ENCODE assay signal across 20 mouse cellular contexts in the genomic region with DNA sequence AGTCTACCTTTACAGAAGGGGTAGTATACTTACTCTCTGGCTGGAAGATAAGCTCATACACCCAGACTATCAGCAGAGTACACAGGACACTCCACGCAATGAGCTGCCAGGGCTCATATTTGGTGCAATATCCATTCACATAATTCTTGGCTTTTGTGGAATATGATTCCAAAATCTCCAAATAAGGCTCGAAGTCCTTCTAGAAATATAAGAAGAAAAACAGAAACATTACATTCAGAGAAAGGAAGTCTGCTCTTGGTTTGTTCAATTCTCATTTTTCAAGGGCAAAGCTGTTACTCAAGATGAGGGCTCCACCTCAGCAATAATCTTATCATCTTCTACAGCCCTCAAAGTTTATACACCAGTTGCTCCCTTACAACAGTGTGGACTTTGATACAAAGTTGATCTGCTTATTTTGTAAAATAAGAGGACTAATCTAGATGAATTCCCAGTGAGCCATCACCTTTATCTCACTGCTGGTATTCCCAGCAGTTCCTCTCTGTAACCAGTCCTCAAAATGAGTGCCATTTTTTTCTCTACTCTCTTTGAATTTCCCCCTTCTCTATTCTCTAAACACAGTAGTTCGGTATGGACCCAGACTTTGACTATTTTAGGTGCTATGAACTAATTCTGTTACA. TPM values are rescaled to one million over a fixed set of nuclear protein-coding genes. Genes with fewer than 3 reads are reported as not detected.
DNase-seq lines count a peak whose midpoint lies in the region; ATAC-seq lines count a peak whose summit lies in the region.
"Had no signal": no experiment of that assay in that cellular context is flagged by ENCODE, and none has a peak within 500 bp of the region (broad histone marks: within the 10 kb centered on the region; RNA-seq: fewer than 3 reads in every experiment).

No protein-coding gene starts in this region.

- peaks cover 23% of the 10 kb centered on the region for H3K36me3 ChIP-seq in liver, embryonic 12.5 days
- H3K36me3 ChIP-seq in midbrain, embryonic 10.5 days, result peaks cover 38% of the 10 kb centered on the region

- peak overlapping the region; percentile 90 for H3K27ac ChIP-seq in liver, embryonic 12.5 days
- H3K27ac ChIP-seq in midbrain, embryonic 10.5 days (replicated peaks), result no peak overlapping the region
- H3K27ac ChIP-seq: forebrain, embryonic 15.5 days had no signal

- H3K9me3 ChIP-seq in liver, embryonic 12.5 days (replicated peaks), result no peaks in the 10 kb centered on the region
- no peaks in the 10 kb centered on the region for H3K9me3 ChIP-seq in midbrain, embryonic 10.5 days (replicated peaks)
- H3K9me3 ChIP-seq: forebrain, embryonic 15.5 days had no signal

- peak; percentile 85 for ATAC-seq in erythroid progenitor cell, adult 5-6 weeks (replicated peaks; ENCODE audit: low FRiP score, poor library complexity, severe bottlenecking)
- peak; percentile 97 for ATAC-seq in liver, embryonic 12.5 days
- peak; percentile 89 for ATAC-seq in megakaryocyte-erythroid progenitor cell, adult 5-6 weeks (replicated peaks; ENCODE audit: low FRiP score, low TSS enrichment, poor library complexity, severe bottlenecking)
- ATAC-seq: forebrain, embryonic 15.5 days had no signal

- 40% methylated on average over 3 of the region's 3 CpGs for WGBS in liver, embryonic 12.5 days (ENCODE audit: insufficient replicate concordance)
- WGBS in midbrain, embryonic 10.5 days, result 92% methylated on average over 3 of the region's 3 CpGs

- peaks cover 60% of the 10 kb centered on the region for H3K4me1 ChIP-seq in liver, embryonic 12.5 days
- H3K4me1 ChIP-seq in midbrain, embryonic 10.5 days, result no peaks in the 10 kb centered on the region
- H3K4me1 ChIP-seq: forebrain, embryonic 15.5 days had no signal

- H3K4me3 ChIP-seq in liver, embryonic 12.5 days, result 0 out of 2 replicates have a peak overlapping the region, but pooled peaks have one; percentile 8
- no peak overlapping the region for H3K4me3 ChIP-seq in midbrain, embryonic 10.5 days
- H3K4me3 ChIP-seq: forebrain, embryonic 15.5 days had no signal

- H3K4me2 ChIP-seq in liver, embryonic 12.5 days, result peak overlapping the region; percentile 57
- H3K4me2 ChIP-seq: forebrain, embryonic 15.5 days; heart, embryonic 11.5 days had no signal

- H3K9ac ChIP-seq in liver, embryonic 12.5 days, result peak overlapping the region; percentile 19; the same call in 1 of the 2 replicates
- H3K9ac ChIP-seq: forebrain, embryonic 15.5 days had no signal

- H3K27me3 ChIP-seq in liver, embryonic 12.5 days (replicated peaks), result no peaks in the 10 kb centered on the region
- no peaks in the 10 kb centered on the region for H3K27me3 ChIP-seq in midbrain, embryonic 10.5 days (ENCODE audit: low read depth, poor library complexity, severe bottlenecking)
- H3K27me3 ChIP-seq: forebrain, embryonic 15.5 days had no signal

- DNase-seq in c-Kit-positive CD71-positive TER-119-negative erythroid progenitor cells, embryonic 14.5 days (ENCODE audit: low read depth), result peak; percentile 54
- DNase-seq in adrenal gland, postnatal 4 days (ENCODE audit: low spot score in 2 of 2), result no peak
- no peak for DNase-seq in midbrain, embryonic 10.5 days (ENCODE audit: low spot score)
- no peak for DNase-seq in urinary bladder, postnatal 36 days (ENCODE audit: low spot score in 2 of 2)
- DNase-seq: adrenal gland, postnatal 10 days; cerebellum, adult 2 months; heart, postnatal 10 days; kidney, adult 8-10 months; kidney, postnatal 36 days; layer of hippocampus, adult 9-11 months; midbrain, embryonic 14.5 days; right cerebral cortex, postnatal 14 days had no signal

RNA-seq across cellular contexts. Expression of gene Sgpl1, which starts 24.1 kb away (rescaled TPM):
- 23.9 and 33.9 TPM in 2 replicates for total RNA-seq in erythroid progenitor cell, adult 5-6 weeks (2015; ENCODE audit: low replicate concordance)
- total RNA-seq in erythroid progenitor cell, adult 5-6 weeks (2017; ENCODE audit: low replicate concordance), result 11.9 and 24.0 TPM in 2 replicates
- 18.5 and 18.6 TPM in 2 replicates for polyA plus RNA-seq in liver, embryonic 12.5 days (2016; fragmentation: Nextera tagmentation; extraction: Ambion mirVana)
- total RNA-seq in megakaryocyte-erythroid progenitor cell, adult 5-6 weeks (2014; fragmentation: Nextera tagmentation), result 18.2 and 34.1 TPM in 2 replicates
- 7.0 and 25.2 TPM in 2 replicates for total RNA-seq in megakaryocyte-erythroid progenitor cell, adult 5-6 weeks (2017)
- 10 to 100 TPM; 61.8 to 67.6 TPM for total RNA-seq in adrenal gland, postnatal 4 days (2021)
- 59.0 and 66.5 TPM in 2 replicates for polyA plus RNA-seq in midbrain, embryonic 10.5 days (2016; fragmentation: Nextera tagmentation; extraction: Ambion mirVana)

RNA-seq across cellular contexts. Expression of gene Pcbd1, which starts 34.3 kb away (rescaled TPM):
- total RNA-seq in erythroid progenitor cell, adult 5-6 weeks (2015; ENCODE audit: low replicate concordance), result 9.4 TPM in 1 of 2 replicates, not detected in the other
- not detected in 2 replicates for total RNA-seq in erythroid progenitor cell, adult 5-6 weeks (2017; ENCODE audit: low replicate concordance)
- 123 and 125 TPM in 2 replicates for polyA plus RNA-seq in liver, embryonic 12.5 days (2016; fragmentation: Nextera tagmentation; extraction: Ambion mirVana)
- 6.0 and 9.8 TPM in 2 replicates for total RNA-seq in megakaryocyte-erythroid progenitor cell, adult 5-6 weeks (2014; fragmentation: Nextera tagmentation)
- 1.9 TPM in 1 of 2 replicates, not detected in the other for total RNA-seq in megakaryocyte-erythroid progenitor cell, adult 5-6 weeks (2017)
- total RNA-seq in adrenal gland, postnatal 4 days (2021), result 10 to 100 TPM; 57.4 to 69.1 TPM
- 21.0 and 29.3 TPM in 2 replicates for polyA plus RNA-seq in midbrain, embryonic 10.5 days (2016; fragmentation: Nextera tagmentation; extraction: Ambion mirVana)
- total RNA-seq: neutrophil, adult 5-6 weeks had no signal
- polyA plus RNA-seq: macrophage had no signal

RNA-seq across cellular contexts. Expression of gene Tbata, which starts 48.4 kb away (rescaled TPM):
- total RNA-seq in erythroid progenitor cell, adult 5-6 weeks (2015; ENCODE audit: low replicate concordance), result not detected in 2 replicates
- total RNA-seq in erythroid progenitor cell, adult 5-6 weeks (2017; ENCODE audit: low replicate concordance), result not detected in 2 replicates
- polyA plus RNA-seq in liver, embryonic 12.5 days (2016; fragmentation: Nextera tagmentation; extraction: Ambion mirVana), result not detected in 2 replicates
- not detected in 2 replicates for total RNA-seq in megakaryocyte-erythroid progenitor cell, adult 5-6 weeks (2014; fragmentation: Nextera tagmentation)
- total RNA-seq in megakaryocyte-erythroid progenitor cell, adult 5-6 weeks (2017), result not detected in 2 replicates
- under 1 TPM in 1 of 2 experiments, not detected in 1; 0.23 TPM for total RNA-seq in adrenal gland, postnatal 4 days (2021)
- not detected in 2 replicates for polyA plus RNA-seq in midbrain, embryonic 10.5 days (2016; fragmentation: Nextera tagmentation; extraction: Ambion mirVana)
- total RNA-seq: adrenal gland, postnatal 10 days; heart, postnatal 10 days; neutrophil, adult 5-6 weeks had no signal
- polyA plus RNA-seq: heart, embryonic 11.5 days; limb, embryonic 11.5 days; macrophage; midbrain, embryonic 14.5 days had no signal

Comparison
In these comparisons a context has a peak if more than half of its experiments do, and no peak if none do; other contexts are left out.
1. RNA of gene Pcbd1, which starts 34.3 kb away (total RNA-seq): 57.4 to 69.1 TPM in adrenal gland, postnatal 4 days; 1.9 to 9.8 TPM in megakaryocyte-erythroid progenitor cell, adult 5-6 weeks and 9.4 TPM in erythroid progenitor cell, adult 5-6 weeks; every median in the first group is over 4 times any median in the second.
2. Peak in every context shown above with its lines, with median percentiles within 50 percentile points of each other: ATAC-seq.